Mouse (Mus musculus) CH12.LX (cell line): Measurements from ENCODE around the gene March10. TPM values are rescaled to one million over a fixed set of nuclear protein-coding genes. Genes with fewer than 3 reads are reported as not detected.

ENCODE experiments used
- DNase-seq: peaks from one replicate; pipeline ENCODE4 v3.0.0-alpha.2; 2013; ENCODE audit errors: extremely low read depth
- H3K27ac ChIP-seq: 2 replicates; pipeline ENCODE4 v1.5.1; 2012; ENCODE audit warnings: low read depth, mild to moderate bottlenecking, control low read depth, moderate library complexity; ENCODE audit not compliant: insufficient read depth
- H3K27me3 ChIP-seq: replicated peaks from 2 replicates; pipeline ENCODE3; 2012; ENCODE audit warnings: inconsistent platforms
- H3K36me3 ChIP-seq, 2 experiments: replicated peaks in 1 of 2; 2 replicates each; pipeline versions ENCODE3 to v1.6.1; 2012; ENCODE audit warnings: inconsistent platforms in 1 of 2, low read length in 1 of 2, mild to moderate bottlenecking in 1 of 2, mixed read lengths in 1 of 2, moderate library complexity in 1 of 2; ENCODE audit not compliant: control insufficient read depth in 1 of 2, insufficient read depth in 1 of 2
- H3K4me1 ChIP-seq, 2 experiments: 2 replicates each; pipeline ENCODE4 v1.6.1; 2012; ENCODE audit warnings: inconsistent platforms in 1 of 2, moderate library complexity in 1 of 2; ENCODE audit not compliant: insufficient read depth in 2 of 2, control insufficient read depth in 1 of 2
- H3K4me2 ChIP-seq: 2 replicates; pipeline ENCODE4 v1.6.1; 2012; ENCODE audit warnings: low read depth, mild to moderate bottlenecking, control low read depth; ENCODE audit not compliant: poor library complexity, insufficient read depth, severe bottlenecking
- H3K4me3 ChIP-seq, 3 experiments: fragments of 150-350 bp in 1 of 3; sonication (generic) in 1 of 3; replicated peaks in 1 of 3; 2 replicates each; pipeline versions ENCODE3 to v1.5.1; 2011 to 2012; ENCODE audit warnings: low read depth in 2 of 3, low read length in 2 of 3, mild to moderate bottlenecking in 2 of 3, moderate library complexity in 2 of 3, control low read depth in 1 of 3, improper control_type of control experiment in 1 of 3, inconsistent platforms in 1 of 3, mixed read lengths in 1 of 3; ENCODE audit not compliant: poor library complexity in 1 of 3
- H3K79me2 ChIP-seq: replicated peaks from 2 replicates; pipeline ENCODE4 v1.6.1; 2012; ENCODE audit warnings: mild to moderate bottlenecking, moderate library complexity; ENCODE audit not compliant: control insufficient read depth, poor library complexity, insufficient read depth, severe bottlenecking; ENCODE audit errors: extremely low read depth
- H3K9ac ChIP-seq: 2 replicates; pipeline ENCODE4 v1.6.1; 2012; ENCODE audit warnings: low read depth, mild to moderate bottlenecking, control low read depth, moderate library complexity; ENCODE audit not compliant: insufficient read depth
- H3K9me3 ChIP-seq: replicated peaks from 2 replicates; pipeline ENCODE3; 2012; ENCODE audit warnings: low read length, inconsistent platforms, mixed read lengths
- BHLHE40 ChIP-seq: IDR thresholded peaks from 2 replicates; pipeline ENCODE4 v1.6.1; 2011; ENCODE audit warnings: mild to moderate bottlenecking, low read depth, low read length, improper control_type of control experiment
- E2F4 ChIP-seq: IDR thresholded peaks from 2 replicates; pipeline ENCODE4 v1.6.1; 2011; ENCODE audit warnings: low read depth, low read length, improper control_type of control experiment; ENCODE audit not compliant: insufficient replicate concordance
- ELF1 ChIP-seq: IDR thresholded peaks from 2 replicates; pipeline ENCODE4 v1.6.1; 2014; ENCODE audit warnings: low read depth, mild to moderate bottlenecking, inconsistent platforms, low read length, improper control_type of control experiment
- EP300 ChIP-seq: IDR thresholded peaks from 2 replicates; pipeline ENCODE4 v1.6.1; 2011; ENCODE audit warnings: low read length, improper control_type of control experiment
- JUND ChIP-seq: conservative IDR thresholded peaks from 2 replicates; pipeline ENCODE4 v1.6.1; 2011; ENCODE audit warnings: low read depth, low read length, improper control_type of control experiment
- KAT2A ChIP-seq: IDR thresholded peaks from 2 replicates; pipeline ENCODE4 v1.6.1; 2012; ENCODE audit warnings: low read length, improper control_type of control experiment, inconsistent platforms; ENCODE audit not compliant: insufficient replicate concordance
- MXI1 ChIP-seq: IDR thresholded peaks from 2 replicates; pipeline ENCODE4 v1.6.1; 2011; ENCODE audit warnings: mild to moderate bottlenecking, low read depth, low read length, improper control_type of control experiment
- NRF1 ChIP-seq: IDR thresholded peaks from 2 replicates; pipeline ENCODE4 v1.6.1; 2014; ENCODE audit warnings: low read depth, mild to moderate bottlenecking, inconsistent platforms, low read length, improper control_type of control experiment, moderate library complexity
- PAX5 ChIP-seq: IDR thresholded peaks from 2 replicates; pipeline ENCODE4 v1.6.1; 2012; ENCODE audit warnings: low read length, inconsistent platforms, mixed read lengths
- POLR2A ChIP-seq: IDR thresholded peaks from 2 replicates; pipeline ENCODE4 v1.6.1; 2011; ENCODE audit warnings: low read depth, mild to moderate bottlenecking, improper control_type of control experiment, low read length
- POLR2AphosphoS2 ChIP-seq: IDR thresholded peaks from 2 replicates; pipeline ENCODE4 v1.6.1; 2011; ENCODE audit warnings: low read depth, low read length, improper control_type of control experiment
- RCOR1 ChIP-seq: conservative IDR thresholded peaks from 2 replicates; pipeline ENCODE4 v1.6.1; 2012; ENCODE audit warnings: low read depth, mild to moderate bottlenecking, inconsistent platforms, low read length, improper control_type of control experiment
- SMC3 ChIP-seq: IDR thresholded peaks from 2 replicates; pipeline ENCODE4 v1.6.1; 2011; ENCODE audit warnings: low read depth, low read length, improper control_type of control experiment
- TCF12 ChIP-seq: IDR thresholded peaks from 2 replicates; pipeline ENCODE4 v1.6.1; 2014; ENCODE audit warnings: low read depth, mild to moderate bottlenecking, inconsistent platforms, low read length, improper control_type of control experiment
- UBTF ChIP-seq: IDR thresholded peaks from 2 replicates; pipeline ENCODE4 v1.6.1; 2012; ENCODE audit warnings: low read depth, mild to moderate bottlenecking, inconsistent platforms, low read length, improper control_type of control experiment, moderate library complexity
- USF2 ChIP-seq: conservative IDR thresholded peaks from 2 replicates; pipeline ENCODE4 v1.6.1; 2011; ENCODE audit warnings: low read depth, low read length, improper control_type of control experiment
- ZKSCAN1 ChIP-seq: IDR thresholded peaks from 2 replicates; pipeline ENCODE4 v1.6.1; 2012; ENCODE audit warnings: low read depth, inconsistent platforms, low read length, improper control_type of control experiment, borderline replicate concordance
- ZNF384 ChIP-seq: IDR thresholded peaks from 2 replicates; pipeline ENCODE4 v1.6.1; 2012; ENCODE audit warnings: low read depth, low read length, improper control_type of control experiment, inconsistent platforms
- dilution Hi-C: fragments of 300-500 bp; cut with MboI; formaldehyde crosslinking; loops from 2 replicates; pipeline ENCODE4 v1.14.3; 2020; ENCODE audit warnings: low sequenced_read_pairs; ENCODE audit not compliant: extremely low pct_unique_long_range_greater_than_20kb, extremely low pct_ligation_motif_present
- in situ Hi-C: fragments of 300-500 bp; cut with MboI; formaldehyde crosslinking; loops from 3 replicates; pipeline ENCODE4 v1.14.3; 2019; ENCODE audit warnings: low sequenced_read_pairs, low pct_ligation_motif_present, low pct_unique_long_range_greater_than_20kb, mixed read lengths
- polyA plus RNA-seq: library from polyadenylated mRNA; unstranded; fragments of >175 nt; gene quantifications from 2 replicates; pipeline ENCODE4 v1.2.1, GENCODE M21; 2012; ENCODE audit warnings: low read depth; ENCODE audit not compliant: insufficient read length
- total RNA-seq, 2 experiments: library from RNA; depleted of rRNA; stranded (reverse); fragments of 300-350 nt in 1 of 2; fragments of >200 nt in 1 of 2; gene quantifications; 2 replicates each; pipeline ENCODE4 v1.2.3; 2012 to 2014

March10 gene
- total and polyA plus RNA-seq, 3 experiments = not detected

GRCm38 (mm10) chr11:105371818-105372217 is 84.7 kb downstream of the March10 start:
- Histone ChIP-seq H3K4me1 (peaks cover 7 to 23% of the 10 kb centered on the region in 2 experiments; a peak in 3 of 4 replicates), H3K4me3 (no peak overlapping the region), H3K9me3 (no peaks in the 10 kb centered on the region)

GRCm38 (mm10) chr11:105369526-105370386 is 86.8 kb downstream of the March10 start:
- DNase-seq = no peak
- Histone ChIP-seq H3K9ac (no peak overlapping the region), H3K27me3 (no peaks in the 10 kb centered on the region), H3K36me3 (no peaks in the 10 kb centered on the region), H3K79me2 (no peaks in the 10 kb centered on the region), H3K4me1 (peaks cover 6 to 11% of the 10 kb centered on the region in 2 experiments; a peak in 3 of 4 replicates), H3K27ac (no peak overlapping the region), H3K4me3 (no peak overlapping the region), H3K9me3 (no peaks in the 10 kb centered on the region), H3K4me2 (no peak overlapping the region)
- dilution Hi-C loops = no loop called here
- no peak for TF ChIP-seq POLR2A
- TF ChIP-seq ZKSCAN1 = no peak
- TF ChIP-seq ZNF384 = no peak
- TF ChIP-seq ELF1 = no peak
- TF ChIP-seq USF2 = no peak
- no peak for TF ChIP-seq KAT2A
- TF ChIP-seq RCOR1 = no peak
- no peak for TF ChIP-seq SMC3
- TF ChIP-seq PAX5 = no peak
- in situ Hi-C loops = no loop called here

More at GRCm38 (mm10) chr11:105371818-105372217, 84.7 kb downstream of the March10 start:
- H3K9ac ChIP-seq = no peak overlapping the region
- H3K79me2 ChIP-seq = no peaks in the 10 kb centered on the region
- in situ Hi-C loops = no loop called here
- H3K36me3 ChIP-seq = no peaks in the 10 kb centered on the region
- no peaks in the 10 kb centered on the region for H3K27me3 ChIP-seq
- no peak for TF ChIP-seq EP300
- no peak for TF ChIP-seq JUND
- no peak for TF ChIP-seq TCF12
- no peak for TF ChIP-seq POLR2A
- TF ChIP-seq E2F4 = no peak
- no peak for TF ChIP-seq MXI1
- no peak for TF ChIP-seq UBTF
- no peak for TF ChIP-seq BHLHE40
- no peak for TF ChIP-seq PAX5
- no peak for TF ChIP-seq POLR2AphosphoS2
- no peak for TF ChIP-seq ELF1
- TF ChIP-seq NRF1 = no peak
- no peak overlapping the region for H3K4me2 ChIP-seq
- DNase-seq = no peak
- no peak overlapping the region for H3K27ac ChIP-seq
- dilution Hi-C loops = no loop called here
